Mouse (Mus musculus): ENCODE results near the gene Slit3.

The Slit3 gene

DNA sequence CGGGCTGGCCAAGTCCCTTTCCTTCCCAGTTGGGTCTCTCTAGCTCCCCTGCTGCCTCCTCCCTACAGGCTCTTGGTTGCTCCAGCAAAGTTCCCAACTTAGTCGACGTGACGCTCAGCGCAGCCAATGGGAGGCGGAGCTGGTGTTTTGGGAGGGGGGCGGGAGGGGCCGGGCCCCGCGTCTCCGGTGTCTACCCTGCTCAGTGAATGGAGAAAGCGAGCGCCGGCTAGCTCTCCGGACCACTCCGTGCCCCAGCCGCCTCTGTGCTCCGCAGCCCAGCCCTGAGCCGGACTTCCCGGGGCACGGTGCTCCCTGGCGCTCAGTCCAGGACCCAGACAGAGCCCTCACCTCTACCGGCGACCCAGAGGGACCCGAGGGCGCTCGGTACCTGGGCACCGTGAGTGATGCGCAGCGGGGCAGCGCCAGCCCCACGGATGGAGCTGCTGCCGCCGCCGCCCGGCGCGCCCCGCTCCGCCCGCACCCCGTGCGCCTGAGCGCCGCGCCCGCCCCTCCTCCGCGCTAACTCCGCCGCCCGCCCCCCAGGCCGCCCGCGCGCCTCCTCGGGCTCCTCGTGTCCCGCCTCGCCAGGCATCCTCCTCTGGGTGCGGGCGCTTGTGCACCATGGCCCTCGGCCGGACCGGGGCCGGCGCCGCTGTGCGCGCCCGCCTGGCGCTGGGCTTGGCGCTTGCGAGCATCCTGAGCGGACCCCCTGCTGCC, at the start of gene Slit3:
Gene Slit3, plus strand, starts transcription at position 331 of the 717 bp plus-strand sequence.
- peak; percentile 60 for DNase-seq (ENCODE audit: low read depth, low spot score)

DNA sequence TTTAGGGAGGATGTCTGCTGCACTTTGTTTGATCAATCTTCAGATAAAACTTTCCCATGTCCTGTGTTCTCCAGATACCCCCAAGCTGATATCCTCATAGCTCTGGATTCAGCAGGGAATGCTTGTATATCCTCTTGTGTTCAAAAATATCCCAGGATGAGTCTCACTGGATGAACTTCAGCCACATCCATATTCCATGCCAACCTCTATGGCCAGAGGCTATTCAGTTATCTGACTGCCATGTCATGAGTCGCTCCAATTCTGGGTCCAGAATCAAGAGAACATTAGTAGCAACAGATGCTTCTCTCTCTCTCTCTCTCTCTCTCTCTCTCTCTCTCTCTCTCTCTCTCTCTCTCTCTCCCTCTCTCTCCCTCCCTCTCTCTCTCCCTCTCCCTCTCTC, 49.6 kb upstream of the Slit3 start:
- DNase-seq (ENCODE audit: low read depth, low spot score) = no peak

DNA sequence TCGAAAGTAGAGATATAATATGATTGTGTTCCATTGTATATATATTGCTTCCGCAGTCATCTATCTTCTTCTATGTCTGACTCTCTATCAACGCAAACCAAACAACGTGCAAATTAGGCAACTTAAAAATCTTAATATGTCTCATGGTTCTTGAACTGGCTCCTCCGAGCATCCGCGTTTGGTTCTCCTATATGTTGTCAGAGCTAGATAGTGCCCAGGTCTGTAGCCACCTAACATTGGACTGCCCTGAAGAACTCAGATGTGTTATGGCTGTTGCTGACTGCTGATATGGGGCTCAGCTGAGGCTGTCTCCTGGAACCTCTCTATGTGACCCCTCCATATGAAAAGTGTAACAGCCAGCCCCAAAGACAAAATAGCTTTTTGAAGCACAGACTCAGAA, 45.6 kb upstream of the Slit3 start:
- DNase-seq (ENCODE audit: low read depth, low spot score) = no peak

DNA sequence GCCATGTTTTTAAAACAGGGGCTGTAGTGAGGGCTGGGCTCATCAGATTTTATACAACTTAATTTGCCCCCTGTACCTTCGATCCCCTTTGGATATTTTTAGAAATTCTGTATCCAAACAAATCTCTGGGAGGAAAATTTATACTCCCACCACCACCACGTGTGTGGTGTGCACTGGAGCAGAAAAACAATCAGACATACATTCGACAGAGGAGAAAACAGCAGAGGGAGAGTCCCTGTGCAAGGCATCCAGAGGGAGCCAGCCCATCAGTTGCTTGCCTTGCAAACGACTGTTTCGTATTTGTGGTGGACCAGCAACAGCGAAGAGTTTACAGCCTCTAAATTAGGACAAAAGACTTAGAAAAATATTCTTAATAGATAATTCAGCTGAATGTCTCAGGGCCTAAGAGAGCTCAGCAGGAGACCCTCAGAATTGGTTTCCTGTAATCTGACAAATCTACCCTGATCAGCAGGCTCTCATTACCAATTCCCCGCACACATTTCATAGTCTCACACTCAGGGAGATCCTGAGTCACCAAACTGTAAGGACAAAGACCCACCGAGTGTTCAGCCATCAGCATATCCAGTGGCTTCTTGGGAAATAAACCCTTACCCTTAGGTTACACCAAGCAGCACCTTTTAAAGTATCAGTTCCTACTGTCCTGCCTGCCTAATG, 40.4 kb upstream of the Slit3 start:
- DNase-seq (ENCODE audit: low read depth, low spot score) = no peak

DNA sequence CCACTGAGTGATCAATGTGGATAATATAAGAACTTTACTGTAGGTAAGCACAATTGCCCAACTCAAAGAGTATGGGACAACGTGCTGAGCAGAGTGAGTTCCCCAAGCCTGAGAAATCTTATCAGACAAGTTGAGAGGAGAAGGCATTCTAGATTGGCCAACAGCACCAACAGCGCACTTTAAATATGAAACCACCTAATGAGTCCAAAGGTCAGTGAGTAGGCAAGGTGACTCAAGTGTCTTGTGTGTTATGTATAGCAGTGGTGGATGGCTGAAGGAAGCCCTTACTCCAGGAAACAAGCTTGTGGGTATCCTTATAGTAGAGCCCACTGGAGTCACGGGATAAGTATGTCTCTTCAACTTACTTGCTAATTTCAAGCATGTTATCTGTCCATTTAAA, 38.7 kb upstream of the Slit3 start:
- no peak for DNase-seq (ENCODE audit: low read depth, low spot score)

DNA sequence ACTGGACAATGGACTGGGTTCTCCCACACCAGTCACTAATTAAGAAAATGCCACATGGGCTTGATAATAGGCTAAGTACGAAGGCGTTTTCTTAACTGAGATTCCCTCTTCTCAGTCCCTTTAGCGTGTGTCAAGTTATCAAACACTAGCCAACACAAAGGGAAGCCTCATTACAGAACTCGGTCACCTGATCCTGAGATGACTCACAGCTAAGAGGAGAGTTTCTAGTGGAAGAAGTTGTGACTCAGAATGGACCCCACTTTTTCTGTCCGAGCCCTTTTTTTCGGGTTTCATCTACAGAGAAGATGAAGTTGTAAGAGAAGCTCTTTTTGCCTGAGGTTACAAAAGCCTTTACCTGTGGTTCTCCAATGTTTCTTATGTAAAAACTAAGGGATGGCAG, 38.0 kb upstream of the Slit3 start:
- DNase-seq (ENCODE audit: low read depth, low spot score) = no peak

DNA sequence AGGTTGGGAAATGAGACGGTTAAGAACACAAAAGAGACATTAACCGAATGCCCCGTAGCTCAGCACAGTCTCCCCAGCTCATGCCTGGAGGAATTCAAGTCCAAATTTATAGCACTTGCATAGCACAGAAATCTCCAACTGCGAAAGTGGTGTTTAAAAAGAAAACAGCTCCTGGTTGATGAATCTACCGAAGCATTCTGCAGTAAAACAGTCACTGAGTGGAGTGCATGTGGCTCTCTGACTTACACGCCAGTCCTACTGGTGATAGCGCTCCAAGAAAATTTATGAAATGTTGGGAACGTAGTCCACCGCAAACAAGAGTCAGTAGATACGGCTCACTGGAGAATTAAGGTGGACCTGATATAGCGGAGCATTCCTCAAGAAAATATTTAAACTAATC, 35.7 kb upstream of the Slit3 start:
- no peak for DNase-seq (ENCODE audit: low read depth, low spot score)

DNA sequence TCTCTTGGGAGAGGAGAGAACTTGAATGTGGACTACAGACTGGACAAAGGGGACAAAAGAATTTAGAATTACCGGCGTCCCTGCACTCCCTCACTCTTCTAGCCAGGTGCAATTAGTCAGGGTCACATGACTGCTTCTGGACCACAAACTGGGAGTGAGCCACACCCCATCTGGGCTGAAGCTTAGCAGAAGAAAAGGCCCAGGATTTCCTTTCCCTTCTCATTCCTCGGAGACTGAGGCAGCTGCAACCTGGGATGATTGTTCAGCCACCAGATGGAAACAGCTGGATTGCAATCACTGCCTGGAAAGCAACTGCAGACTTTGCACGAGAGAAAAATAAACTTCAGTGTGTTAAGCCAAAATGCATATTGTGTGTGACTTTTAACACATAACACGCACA, 35.0 kb upstream of the Slit3 start:
- no peak for DNase-seq (ENCODE audit: low read depth, low spot score)

DNA sequence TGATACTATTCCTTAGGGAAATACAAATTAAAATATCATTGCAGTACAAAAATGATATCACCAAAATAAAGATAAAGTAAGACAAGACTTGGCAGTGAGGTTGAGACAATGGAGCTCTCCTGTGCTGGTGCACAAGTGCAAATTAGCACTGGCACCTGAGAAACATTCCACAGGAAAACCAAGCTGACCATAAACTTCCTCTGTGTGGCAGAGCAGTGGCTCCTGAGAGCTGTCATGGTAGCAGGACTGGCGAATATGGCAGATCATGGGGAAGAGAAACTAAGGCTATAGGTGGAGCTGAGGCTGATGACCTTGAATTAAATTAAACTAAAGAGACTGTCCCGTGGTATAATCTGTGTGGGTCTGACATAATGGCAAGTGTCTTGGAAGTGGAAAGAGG, 33.6 kb upstream of the Slit3 start:
- no peak for DNase-seq (ENCODE audit: low read depth, low spot score)

DNA sequence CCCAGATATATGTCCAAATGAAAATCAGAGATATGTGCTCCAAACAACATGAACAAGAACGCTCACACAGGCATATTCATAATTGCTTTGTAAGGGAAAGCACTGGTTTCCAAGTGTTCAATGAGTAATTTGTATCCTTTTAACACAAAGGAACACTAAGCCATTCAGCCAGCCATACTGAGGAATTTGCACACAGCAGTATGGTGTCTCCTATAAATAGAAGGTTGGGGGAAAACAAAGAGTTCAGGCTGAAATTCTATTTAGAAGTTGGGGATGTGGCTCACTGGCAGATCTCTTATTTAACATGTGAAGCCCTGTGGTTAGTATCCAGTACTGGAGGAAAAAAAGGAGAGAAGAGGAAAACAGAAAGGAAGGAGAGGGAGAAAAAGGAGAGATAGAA, 32.9 kb upstream of the Slit3 start:
- peak; percentile 28 for DNase-seq (ENCODE audit: low read depth, low spot score)

DNA sequence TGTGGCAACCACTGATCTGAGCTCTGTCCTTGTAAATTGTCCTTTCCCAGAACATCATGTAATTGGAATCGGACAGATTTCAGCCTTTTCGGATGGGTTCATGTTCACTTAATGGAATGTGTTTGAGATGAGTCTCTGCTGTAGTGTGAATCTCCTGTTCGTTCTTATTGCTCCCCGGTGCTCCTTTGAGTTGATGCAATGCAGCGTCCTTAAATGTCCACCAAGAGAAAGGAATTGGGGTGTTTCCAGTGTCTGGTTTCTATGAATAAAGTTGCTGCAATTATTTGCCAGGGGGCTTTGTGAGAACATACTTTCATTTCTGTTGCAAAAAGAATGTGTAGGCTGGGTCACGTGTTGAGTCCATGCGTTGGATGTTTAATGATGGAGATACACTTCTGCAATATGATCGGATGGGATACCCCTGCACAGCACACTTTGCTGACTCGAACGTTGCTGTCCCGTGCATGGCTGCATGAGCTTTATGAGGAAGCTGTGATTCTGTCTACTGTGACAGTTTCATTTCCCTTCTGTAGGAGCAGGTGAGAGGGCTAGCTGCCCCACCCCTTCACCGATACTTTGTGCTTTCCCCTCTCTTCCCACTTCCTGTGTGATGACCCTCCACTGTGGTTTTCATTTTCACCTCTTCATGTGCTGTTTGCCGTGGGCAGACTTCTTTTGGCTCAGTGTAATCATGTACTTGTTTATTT, 30.2 kb upstream of the Slit3 start:
- DNase-seq (ENCODE audit: low read depth, low spot score) = no peak

DNA sequence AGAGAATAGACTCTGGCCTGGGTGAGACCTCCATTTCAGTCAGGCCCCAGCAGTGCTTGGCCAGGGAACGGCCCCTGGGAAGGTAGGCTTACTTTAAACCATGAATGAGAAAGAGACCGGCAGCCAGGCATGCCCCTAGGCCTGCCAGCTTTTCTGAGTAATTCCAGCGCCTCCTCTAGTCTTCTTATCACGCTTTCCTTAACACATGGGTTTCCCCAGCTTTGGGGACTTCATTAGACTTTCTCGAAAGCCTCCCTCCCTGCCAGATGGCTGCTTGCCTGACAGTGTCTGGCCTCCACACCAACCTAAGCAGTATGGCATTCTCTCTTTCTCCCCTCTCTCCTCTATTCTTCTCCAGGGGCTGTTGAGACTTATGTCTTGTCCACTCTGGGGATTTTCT, 24.5 kb upstream of the Slit3 start:
- DNase-seq (ENCODE audit: low read depth, low spot score) = no peak

DNA sequence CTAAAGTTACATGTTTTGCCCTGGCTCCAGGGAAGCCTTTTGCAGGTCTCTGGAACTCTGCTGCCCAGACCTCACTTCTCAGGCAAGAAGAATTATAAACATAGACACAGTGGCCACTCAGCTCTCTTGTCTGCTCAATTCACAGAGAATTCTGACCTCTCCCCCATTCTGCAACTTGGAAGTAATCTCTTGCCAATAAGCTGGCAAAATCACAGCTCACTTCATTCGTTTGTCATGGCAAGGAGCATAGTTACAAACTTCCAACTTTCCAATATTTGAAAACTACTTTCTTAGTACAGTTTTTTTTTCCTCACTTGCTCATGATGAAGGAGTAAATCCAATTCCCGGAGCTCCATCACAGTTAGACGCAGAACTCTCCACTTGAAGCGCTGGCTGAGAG, 11.2 kb upstream of the Slit3 start:
- no peak for DNase-seq (ENCODE audit: low read depth, low spot score)

DNA sequence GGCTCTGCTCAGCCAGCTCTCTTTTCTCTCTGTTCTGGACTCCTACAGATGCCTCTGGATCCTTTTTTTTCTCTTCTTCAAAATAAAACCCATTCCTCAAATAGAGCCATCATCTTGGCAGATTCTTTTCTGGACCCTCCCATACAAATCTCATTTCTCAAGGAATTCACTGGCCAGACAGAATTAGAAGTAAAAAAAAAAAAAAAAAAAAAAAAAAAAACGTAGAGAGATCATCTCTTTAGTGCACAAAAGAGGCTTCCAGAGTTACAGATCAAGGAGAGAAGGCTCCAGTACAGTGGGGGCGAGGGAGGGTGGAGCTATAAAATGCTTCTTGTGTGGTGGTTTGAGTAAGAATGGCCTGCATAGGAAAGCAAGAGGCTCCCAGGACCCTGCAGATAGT, 10.2 kb upstream of the Slit3 start:
- no peak for DNase-seq (ENCODE audit: low read depth, low spot score)

DNA sequence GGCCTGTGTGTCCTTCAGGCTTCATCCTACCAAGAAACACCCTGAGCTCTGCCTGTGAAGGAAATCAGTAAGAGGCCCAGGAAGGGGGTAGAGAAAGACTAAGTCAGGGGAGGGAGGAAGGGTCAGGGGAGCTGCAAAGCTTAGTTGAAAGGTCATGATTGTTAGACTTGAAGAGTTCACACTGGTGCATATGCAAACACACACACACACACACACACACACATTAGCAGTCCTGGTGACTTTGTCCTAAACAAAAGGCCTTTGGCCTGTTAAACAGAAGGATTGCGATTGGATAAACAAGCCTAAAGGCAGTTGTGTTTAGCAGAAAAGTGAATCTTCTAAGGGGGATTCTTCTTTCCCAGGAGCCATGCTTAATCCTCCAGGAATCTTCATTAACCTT, 7.7 kb upstream of the Slit3 start:
- no peak for DNase-seq (ENCODE audit: low read depth, low spot score)

DNA sequence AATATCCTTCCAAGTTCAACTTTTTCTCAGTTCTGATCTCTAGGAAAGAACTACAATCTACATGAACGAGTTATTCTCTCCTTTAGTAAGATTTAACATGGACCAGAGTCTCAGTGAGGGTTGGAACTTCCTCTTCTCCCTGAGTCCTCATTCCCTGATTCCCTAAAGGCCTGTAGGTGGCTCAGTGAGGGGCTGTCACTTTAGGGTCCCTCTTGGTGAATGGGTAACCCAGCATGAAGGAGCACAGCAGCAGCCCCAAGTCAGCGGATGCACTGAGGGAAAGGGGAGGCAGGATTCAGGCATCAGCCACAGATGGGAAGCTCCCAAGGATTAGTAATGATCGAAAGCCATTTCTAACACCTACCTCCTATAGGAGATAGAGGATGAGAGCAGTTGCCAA, 4.6 kb upstream of the Slit3 start:
- DNase-seq (ENCODE audit: low read depth, low spot score) = no peak

DNA sequence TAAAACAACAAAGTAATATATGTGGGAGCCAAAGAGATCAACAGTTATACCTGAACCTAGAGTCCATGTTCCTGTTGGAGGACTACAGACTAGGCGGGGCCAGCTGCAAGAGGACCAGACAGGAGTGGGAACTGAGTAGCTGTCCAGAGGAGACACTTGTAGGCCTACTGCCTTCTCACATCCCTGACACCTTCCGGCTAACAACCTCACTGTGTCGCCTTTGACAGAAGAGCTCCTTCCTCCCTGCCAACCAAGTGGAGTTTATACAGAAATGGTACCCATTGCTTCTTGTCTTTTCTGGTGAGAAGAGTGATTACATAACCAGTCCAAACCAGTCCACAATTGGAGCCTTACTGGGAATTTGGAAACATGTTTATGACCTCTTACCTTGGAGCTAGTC, 3.2 kb upstream of the Slit3 start:
- DNase-seq (ENCODE audit: low read depth, low spot score) = no peak

DNA sequence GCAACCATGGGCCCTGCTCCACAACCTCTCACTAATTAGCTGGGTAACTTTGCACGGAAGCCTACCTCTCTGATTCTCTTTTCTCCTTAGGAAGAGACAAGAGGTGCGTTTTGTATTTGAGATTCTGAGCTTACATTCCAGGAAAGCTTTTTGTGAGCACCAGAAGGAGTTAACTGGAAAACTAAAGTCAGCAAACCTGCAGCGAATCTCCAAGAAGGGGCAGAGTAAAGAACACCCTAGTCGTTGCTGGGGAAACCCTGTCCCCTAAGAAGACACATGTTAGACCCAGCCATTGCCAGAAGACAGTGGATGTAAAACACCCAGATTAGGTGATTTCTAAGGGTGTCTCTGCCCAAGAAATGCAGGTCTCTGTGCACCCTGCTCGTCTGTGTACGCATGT, 2.3 kb upstream of the Slit3 start:
- no peak for DNase-seq (ENCODE audit: low read depth, low spot score)

DNA sequence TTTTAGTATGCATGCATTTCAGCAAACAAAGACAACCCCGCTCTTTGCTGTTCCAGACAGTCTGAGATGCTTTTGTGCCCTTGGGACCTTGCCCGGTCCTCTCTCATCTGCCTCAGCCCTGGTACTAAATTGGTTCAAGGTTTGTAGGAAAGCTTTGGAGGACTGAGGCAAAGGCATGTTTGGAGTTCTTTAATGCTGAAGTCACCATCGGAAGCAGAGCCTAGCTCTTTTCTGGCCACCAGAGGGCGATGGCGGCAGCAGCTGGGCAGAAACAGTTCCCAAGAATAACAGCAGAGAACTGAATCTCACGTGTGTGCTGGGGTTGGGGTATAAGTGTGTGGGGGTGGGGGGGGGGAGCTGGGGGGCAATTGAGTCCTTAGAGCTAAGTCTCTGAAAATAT, 1.7 kb upstream of the Slit3 start:
- DNase-seq (ENCODE audit: low read depth, low spot score) = no peak

DNA sequence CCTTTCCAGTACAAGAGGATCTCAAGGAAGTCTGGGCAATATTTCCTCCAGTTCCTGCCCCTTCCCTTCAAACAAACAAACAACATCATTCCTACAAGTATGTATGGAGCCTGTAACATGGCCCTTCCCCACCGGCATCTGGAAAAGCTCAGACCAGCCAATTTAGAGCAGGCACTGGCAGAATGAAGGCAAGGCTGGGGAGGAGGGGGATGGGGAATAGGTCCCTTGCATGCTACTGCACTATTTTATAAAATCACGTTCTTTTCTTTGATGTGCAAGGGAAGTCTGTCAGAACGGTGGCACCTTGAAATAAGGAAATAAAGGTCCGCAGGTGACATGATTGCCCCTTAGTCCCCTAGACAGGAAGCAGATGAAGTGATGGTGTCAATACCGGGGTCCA, 948 bp upstream of the Slit3 start:
- DNase-seq (ENCODE audit: low read depth, low spot score) = no peak

DNA sequence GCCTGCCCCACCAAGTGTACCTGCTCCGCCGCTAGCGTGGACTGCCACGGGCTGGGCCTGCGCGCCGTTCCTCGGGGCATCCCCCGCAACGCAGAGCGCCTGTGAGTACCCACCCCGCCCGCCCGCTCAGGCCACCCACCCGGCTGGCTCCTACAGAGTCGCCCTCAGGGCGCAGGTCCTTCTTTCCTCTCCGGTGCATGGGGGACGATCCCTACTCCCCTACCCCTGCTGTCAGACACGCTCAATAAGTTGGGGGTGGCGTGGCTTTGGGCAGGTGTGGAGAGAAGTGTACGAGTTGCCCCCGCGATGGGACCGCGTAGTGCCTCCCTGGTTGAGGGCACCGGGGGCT, 561 bp downstream of the Slit3 start:
- no peak for DNase-seq (ENCODE audit: low read depth, low spot score)

DNA sequence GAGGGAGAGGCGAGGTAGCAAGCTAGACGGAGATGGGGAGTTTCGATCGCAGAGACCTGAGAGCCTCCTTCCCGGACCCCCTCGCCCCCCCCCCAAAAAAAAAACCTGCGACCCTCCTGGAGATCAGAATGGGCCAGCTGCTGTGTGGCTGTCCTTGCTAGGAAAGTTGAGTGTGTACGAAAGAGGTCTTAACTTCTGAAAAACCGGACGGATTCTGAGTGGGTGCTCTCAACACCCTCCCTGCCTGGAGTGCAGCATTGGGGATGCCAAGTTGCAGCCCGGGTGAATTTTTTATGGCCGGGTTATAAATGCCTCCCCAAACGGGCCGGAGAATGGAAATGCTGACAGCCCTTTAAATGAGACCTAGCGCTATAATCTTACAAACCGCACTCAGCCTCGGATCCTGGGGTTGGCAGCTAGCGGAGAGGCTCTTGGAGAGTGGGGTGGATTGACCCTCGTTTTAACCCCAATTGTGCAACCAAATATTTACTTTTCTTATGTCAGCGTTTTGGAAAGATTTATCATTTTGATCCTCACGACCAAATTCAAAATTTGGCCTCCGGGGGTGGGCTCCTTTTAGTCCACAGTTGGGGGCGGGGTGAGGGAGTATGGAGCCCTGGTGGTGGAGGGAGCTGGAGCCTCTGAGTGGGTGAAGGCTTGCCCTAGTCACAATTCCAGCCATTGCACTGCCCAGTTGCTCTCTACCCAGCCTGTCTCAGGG, 1.2 kb downstream of the Slit3 start:
- no peak for DNase-seq (ENCODE audit: low read depth, low spot score)

All from telencephalon, adult 2 months (tissue).